Mouse (Mus musculus) thymus, postnatal 10 days (tissue): ENCODE data around the gene Ucn.
A peak's percentile ranks its signal among the peaks of the same experiment; 100 is the strongest.

Source experiments
- DNase-seq, 2 experiments: peaks; one replicate each; pipeline ENCODE4 v3.0.0; 2021; ENCODE audit warnings: low spot score in 2 of 2

The Ucn gene

DNA sequence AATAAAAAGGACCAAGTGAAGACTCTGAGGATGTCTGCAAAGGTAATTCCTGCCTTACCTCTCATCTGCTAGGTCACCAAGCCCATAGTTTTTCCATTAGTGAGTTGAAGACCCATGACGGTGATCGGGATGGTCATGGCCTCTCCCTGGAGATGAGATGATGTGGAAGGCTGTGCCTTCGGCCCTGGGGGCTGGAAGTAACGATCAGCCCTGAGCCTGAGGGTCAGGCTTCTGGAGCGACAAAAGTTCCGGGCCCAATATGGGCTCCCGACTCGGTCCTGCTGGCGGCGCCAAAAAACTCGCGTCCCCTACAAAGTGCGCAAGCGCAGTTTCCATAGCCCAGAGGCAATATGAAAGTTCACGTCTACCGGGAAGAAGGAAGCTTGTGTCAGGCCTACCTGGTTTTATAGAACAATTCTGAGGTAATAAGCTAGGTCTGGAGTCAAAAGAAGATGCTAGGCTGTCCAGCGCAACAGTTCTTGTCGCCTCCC lies 30.6 kb downstream of the Ucn start, which contains the start of gene Slc30a3:
TSS of gene Slc30a3 (minus strand) at position 238 of the 491 bp plus-strand sequence.
- no peak for DNase-seq

DNA sequence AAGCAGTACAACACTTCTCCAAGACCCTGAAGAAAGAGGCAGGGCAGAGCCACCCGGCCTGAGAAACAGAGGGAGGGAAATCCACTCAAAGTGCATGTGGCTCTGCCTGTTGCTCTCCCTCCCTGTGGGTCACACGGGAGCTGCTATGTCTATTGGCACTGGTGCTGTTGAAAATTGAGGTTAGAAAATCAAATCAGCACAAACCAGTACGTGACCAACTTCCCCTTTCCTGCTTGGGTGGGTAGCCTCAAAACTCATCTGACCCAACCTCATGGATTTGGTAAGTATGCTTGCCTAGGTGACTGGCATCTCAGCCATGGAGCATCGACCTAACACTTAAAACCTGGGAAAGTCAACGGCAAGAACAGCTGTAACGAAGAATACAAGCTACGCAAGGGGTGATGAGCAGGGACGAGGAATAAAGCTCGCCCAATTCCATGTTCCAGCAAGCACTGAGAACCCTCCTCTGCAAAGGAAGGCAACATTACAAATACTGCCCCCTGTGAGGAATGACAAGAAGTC lies 32.8 kb downstream of the Ucn start, which contains the start of gene Dnajc5g:
TSS of gene Dnajc5g (plus strand) at position 472 of the 522 bp plus-strand sequence.
- DNase-seq: no peak

DNA sequence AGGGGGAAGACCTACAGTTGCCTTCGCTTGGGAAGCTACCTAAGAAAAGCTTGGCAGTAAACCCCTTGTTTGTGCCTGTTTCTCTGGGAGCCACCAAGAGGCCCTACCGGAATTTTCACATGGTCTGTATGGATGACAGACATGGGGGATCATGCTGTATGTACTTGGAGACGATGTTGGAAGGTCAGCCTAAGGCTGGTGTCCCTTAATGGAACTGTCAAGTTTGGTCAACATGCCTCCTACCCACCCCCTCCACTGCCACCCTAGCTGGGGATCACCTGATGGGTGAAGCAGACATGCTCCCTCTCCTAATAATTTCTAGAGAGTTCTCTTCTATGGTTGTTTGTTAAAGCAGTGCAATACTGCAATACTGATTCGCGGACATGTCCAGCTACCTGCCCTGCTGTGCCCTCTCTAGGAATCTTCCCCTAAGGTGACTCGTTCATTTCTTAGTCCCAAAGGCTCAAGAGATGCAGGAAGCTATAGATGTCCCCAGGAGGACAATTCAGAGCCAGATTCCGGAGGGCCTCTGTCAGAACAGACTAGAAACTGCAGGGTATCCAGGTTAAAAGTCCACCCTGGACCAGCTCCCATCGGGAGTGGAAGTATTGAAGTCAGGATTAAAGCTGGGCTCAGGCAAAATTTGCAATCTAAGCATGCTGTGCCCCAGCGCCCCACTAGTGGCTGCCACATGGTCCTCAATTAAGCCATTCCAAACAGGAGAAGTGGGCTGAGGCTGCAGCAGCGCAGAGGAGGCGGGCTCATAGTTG lies 42.7 kb downstream of the Ucn start:
- DNase-seq: no peak

DNA sequence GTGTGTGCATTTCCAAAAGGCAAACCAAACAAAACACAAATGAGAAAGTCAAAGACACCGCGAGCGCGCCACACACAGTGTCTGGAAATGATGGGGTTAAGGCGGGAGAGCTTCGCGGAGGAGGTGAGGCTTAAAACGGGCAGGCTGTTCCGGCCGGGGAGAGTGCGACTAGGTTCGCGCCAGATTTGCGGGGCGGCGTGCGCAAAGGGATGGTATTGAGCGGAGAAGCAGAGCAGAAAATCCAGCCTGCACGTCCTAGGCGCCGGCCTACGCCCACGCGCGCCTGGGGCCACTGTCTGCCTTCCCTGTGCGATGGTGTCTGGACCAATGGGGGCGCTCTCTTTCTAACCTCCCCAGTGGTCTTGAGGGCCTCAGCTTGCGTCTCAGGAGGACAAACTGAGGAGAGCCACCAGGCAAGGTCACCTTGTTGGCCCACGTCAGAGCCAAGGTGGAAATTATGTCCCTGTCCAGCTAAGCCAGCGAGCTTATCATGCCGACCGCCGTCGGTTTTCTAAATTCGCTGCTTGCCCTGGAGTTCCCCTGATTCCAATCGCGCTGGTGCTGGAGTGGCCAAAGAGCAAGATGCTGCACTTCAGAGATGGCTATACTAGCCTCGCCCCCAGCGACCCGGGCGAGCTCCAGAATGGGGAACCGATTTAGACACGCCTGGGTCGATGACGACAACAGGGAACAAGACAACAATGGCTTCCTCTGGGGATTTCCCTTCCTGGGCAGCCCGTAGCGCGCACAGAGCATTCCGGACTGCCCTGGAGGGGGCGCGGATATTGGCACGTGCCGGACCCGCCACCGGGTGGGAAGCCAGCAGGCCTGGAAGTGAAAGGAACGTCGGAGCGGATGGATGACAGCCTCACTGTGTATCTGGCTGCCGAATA lies 43.6 kb downstream of the Ucn start:
- DNase-seq: peak; percentile 12 to 23

- peak in 1 of 2 experiments; percentile 29 for DNase-seq
Measured at GRCm38 (mm10) chr5:31094100-31094798, 44.4 kb downstream of the Ucn start.

- DNase-seq: peak; percentile 25 to 43
Measured at GRCm38 (mm10) chr5:31093151-31094041, 45.2 kb downstream of the Ucn start.

GRCm38 (mm10) chr5:31092231-31092975 lies 46.2 kb downstream of the Ucn start:
- no peak for DNase-seq
